Mouse (Mus musculus) heart, embryonic 11.5 days (tissue): ENCODE measurements around the gene Wdr90. TPM values are rescaled to one million over a fixed set of nuclear protein-coding genes. Genes with fewer than 3 reads are reported as not detected.

Experiments
- ATAC-seq: fragments of 200-750 bp; cut with Nextera tagmentation; replicated peaks from 2 replicates; pipeline ENCODE4 v1.8.0; 2017; ENCODE audit warnings: moderate library complexity; ENCODE audit not compliant: insufficient number of reproducible peaks, low FRiP score, low TSS enrichment
- H3K27ac ChIP-seq: fragments of 300-500 bp; sonication (generic); 2 replicates; pipeline ENCODE4 v1.5.1; 2014; ENCODE audit warnings: mild to moderate bottlenecking, low read depth, low read length
- H3K27me3 ChIP-seq: fragments of 300-500 bp; sonication (generic); 2 replicates; pipeline ENCODE4 v1.6.1; 2014; ENCODE audit warnings: mild to moderate bottlenecking, low read length, mixed read lengths; ENCODE audit not compliant: control insufficient read depth, insufficient read depth
- H3K36me3 ChIP-seq: fragments of 300-500 bp; sonication (generic); 2 replicates; pipeline ENCODE4 v1.6.1; 2014; ENCODE audit warnings: mild to moderate bottlenecking, low read length, moderate library complexity, mixed read lengths; ENCODE audit not compliant: control insufficient read depth, insufficient read depth
- H3K4me1 ChIP-seq: fragments of 300-500 bp; sonication (generic); 2 replicates; pipeline ENCODE4 v1.6.1; 2014; ENCODE audit warnings: low read length; ENCODE audit not compliant: control insufficient read depth, insufficient read depth
- H3K4me2 ChIP-seq: fragments of 300-500 bp; sonication (generic); 2 replicates; pipeline ENCODE4 v1.6.1; 2014; ENCODE audit warnings: mild to moderate bottlenecking, moderate library complexity
- H3K4me3 ChIP-seq: fragments of 300-500 bp; sonication (generic); 2 replicates; pipeline ENCODE4 v1.5.1; 2014; ENCODE audit warnings: low read depth, low read length
- H3K9ac ChIP-seq: fragments of 300-500 bp; sonication (generic); 2 replicates; pipeline ENCODE4 v1.6.1; 2014; ENCODE audit warnings: mild to moderate bottlenecking, low read depth, low read length, moderate library complexity
- H3K9me3 ChIP-seq: fragments of 300-500 bp; sonication (generic); replicated peaks from 2 replicates; pipeline ENCODE4 v1.6.1; 2016; ENCODE audit warnings: low read length; ENCODE audit not compliant: control insufficient read depth
- WGBS: fragments of 180-500 bp; shearing (Covaris S2); extraction: QIAGEN DNeasy Blood & Tissue Kit; methylation state at CpG from one replicate; pipeline ENCODE4 v1.1.7; 2014; ENCODE audit not compliant: insufficient replicate concordance; 5-methylcytosine and 5-hydroxymethylcytosine counted together
- polyA plus RNA-seq: library from polyadenylated mRNA; unstranded; fragments of >200 nt; fragmentation: Nextera tagmentation; extraction: Ambion mirVana; gene quantifications from 2 replicates; pipeline ENCODE4 v1.2.1, GENCODE M21; 2014

Wdr90 gene
- polyA plus RNA-seq, 1 experiment from 2014 or later = 12.3 TPM

GRCm38 (mm10) chr17:25806507-25806906 is 54.8 kb downstream of the Wdr90 start:
- ATAC-seq = no peak
- 83% methylated on average over 4 of the region's 4 CpGs for WGBS
- H3K9me3 ChIP-seq = no peaks in the 10 kb centered on the region
- H3K4me2 ChIP-seq = no peak overlapping the region
- peaks cover 13% of the 10 kb centered on the region for H3K4me1 ChIP-seq
- H3K27me3 ChIP-seq = peaks cover 40% of the 10 kb centered on the region
- no peak overlapping the region for H3K4me3 ChIP-seq
- H3K9ac ChIP-seq = no peak overlapping the region
- H3K36me3 ChIP-seq = no peaks in the 10 kb centered on the region
- H3K27ac ChIP-seq = no peak overlapping the region

DNA sequence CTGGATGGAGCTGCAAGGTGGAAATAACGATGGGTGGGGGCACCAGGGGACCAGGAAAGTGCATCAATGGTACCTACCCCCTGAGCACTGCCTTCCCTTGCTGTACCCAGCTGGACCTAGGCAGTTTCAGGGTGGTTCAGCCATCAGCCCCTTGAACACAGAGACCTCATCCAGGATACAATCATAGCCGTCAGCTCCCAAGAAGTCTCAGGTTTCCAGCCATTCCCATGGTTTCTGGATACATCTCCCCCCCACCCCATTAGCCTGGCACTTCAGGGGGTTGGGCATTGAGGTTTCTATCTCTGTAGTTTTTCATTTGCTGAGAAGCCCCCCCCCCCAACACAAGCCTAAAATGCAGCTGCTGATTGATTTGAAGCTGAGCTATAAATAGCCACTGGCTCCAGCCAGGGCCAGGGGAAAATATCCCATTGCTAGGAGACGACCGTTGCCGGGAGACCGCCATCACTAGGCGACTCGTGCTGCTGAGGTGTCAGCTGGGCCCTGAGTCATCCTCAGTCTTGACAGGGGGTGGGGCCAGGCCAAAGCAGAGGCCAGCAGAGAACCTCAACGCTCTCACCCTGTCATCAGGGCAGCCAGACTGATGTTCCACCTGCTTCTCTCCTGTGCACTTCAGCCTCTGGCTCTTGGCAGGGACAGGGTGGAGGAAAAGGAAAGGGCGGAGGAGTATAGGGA is 58.3 kb downstream of the Wdr90 start:
- Histone ChIP-seq H3K4me1 (peaks cover 4% of the 10 kb centered on the region), H3K27me3 (peaks cover 5% of the 10 kb centered on the region), H3K9me3 (no peaks in the 10 kb centered on the region), H3K4me2 (peak overlapping the region; percentile 25), H3K4me3 (no peak overlapping the region), H3K9ac (no peak overlapping the region), H3K27ac (no peak overlapping the region; the same call in 1 of the 2 replicates), H3K36me3 (no peaks in the 10 kb centered on the region)
- ATAC-seq = peak; percentile 73
- 6% methylated on average over 10 of the region's 10 CpGs for WGBS

GRCm38 (mm10) chr17:25801029-25801428 is 60.3 kb downstream of the Wdr90 start:
- Histone ChIP-seq H3K9ac (no peak overlapping the region), H3K9me3 (no peaks in the 10 kb centered on the region), H3K4me2 (no peak overlapping the region), H3K36me3 (no peaks in the 10 kb centered on the region), H3K27ac (no peak overlapping the region), H3K4me1 (peaks cover 8% of the 10 kb centered on the region), H3K4me3 (no peak overlapping the region), H3K27me3 (no peaks in the 10 kb centered on the region; the same call in 1 of the 2 replicates)
- no peak for ATAC-seq
- WGBS = 7% methylated on average over 6 of the region's 6 CpGs

DNA sequence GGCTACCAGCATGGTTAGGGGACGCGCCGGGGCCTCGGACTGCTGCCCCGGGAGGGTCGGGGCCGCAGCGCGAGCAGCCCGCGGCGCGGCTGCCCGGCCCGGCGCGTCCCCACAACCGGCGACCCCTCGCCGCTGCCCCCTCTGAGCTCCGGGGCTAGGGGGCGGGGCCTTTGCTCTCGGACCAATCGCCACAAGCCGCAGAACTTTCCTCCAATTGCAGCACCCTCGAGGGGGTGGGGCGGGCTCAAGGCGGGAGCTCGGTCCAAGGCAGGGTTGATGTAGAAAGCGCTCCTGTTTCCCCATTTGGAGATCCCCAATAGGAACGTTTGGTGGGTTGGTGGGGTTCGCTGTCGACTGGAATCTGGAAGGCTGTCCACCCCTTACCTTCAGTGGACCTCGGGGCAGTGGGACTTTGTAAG is 64.3 kb downstream of the Wdr90 start, which contains the start of gene Metrn:
TSS of gene Metrn (minus strand) at position 186 of the 419 bp plus-strand sequence.
- peak within 1 kb of the TSS; percentile 68 for H3K9ac ChIP-seq
- no peaks in the 10 kb centered on the region for H3K36me3 ChIP-seq
- 0% methylated on average over 34 of the region's 35 CpGs for WGBS
- H3K4me3 ChIP-seq = peak within 1 kb of the TSS; percentile 55
- ATAC-seq = peak; percentile 67
- no peak within 1 kb of the TSS for H3K27ac ChIP-seq
- H3K4me1 ChIP-seq = peaks cover 23% of the 10 kb centered on the region
- H3K9me3 ChIP-seq = no peaks in the 10 kb centered on the region
- no peaks in the 10 kb centered on the region for H3K27me3 ChIP-seq
- H3K4me2 ChIP-seq = peak within 1 kb of the TSS; percentile 99

DNA sequence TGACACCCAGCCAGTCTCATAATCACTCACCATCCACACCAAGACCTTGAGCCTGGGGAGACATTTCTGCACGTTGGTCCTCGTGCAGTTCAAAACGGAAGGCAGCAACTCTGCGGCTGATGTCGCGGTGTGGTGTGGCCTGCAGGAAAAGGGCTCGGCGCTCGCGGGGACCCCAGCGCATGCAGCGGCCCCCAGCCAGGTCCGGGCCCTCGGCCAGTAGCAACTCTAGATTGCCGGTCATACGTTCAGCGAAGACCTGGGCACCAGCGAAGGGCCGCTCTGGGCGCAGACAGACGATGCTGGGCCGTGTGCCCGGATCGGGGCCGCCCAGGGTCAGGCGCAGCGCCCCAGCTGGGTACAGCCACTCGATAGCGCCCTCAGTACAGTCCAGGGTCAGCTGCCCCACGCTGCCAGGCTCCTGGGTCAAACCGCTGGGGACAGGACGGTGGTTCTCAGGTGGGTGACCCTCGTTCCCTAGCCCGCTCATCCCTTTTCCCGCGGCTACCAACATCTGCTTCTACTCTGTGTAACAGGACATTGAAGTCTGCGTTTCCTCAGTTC is 65.0 kb downstream of the Wdr90 start:
- H3K4me3 ChIP-seq = peak overlapping the region; percentile 55
- peak overlapping the region; percentile 68 for H3K9ac ChIP-seq
- H3K4me1 ChIP-seq = peaks cover 25% of the 10 kb centered on the region
- WGBS = 1% methylated on average over 37 of the region's 37 CpGs
- H3K27ac ChIP-seq = no peak overlapping the region
- ATAC-seq = no peak
- peak overlapping the region; percentile 99 for H3K4me2 ChIP-seq
- H3K36me3 ChIP-seq = no peaks in the 10 kb centered on the region
- H3K27me3 ChIP-seq = no peaks in the 10 kb centered on the region
- H3K9me3 ChIP-seq = no peaks in the 10 kb centered on the region

GRCm38 (mm10) chr17:25795609-25796092 is 65.7 kb downstream of the Wdr90 start, which contains the start of gene AC134908.4:
Gene AC134908.4 (minus strand): TSS chr17:25795659.
- no peaks in the 10 kb centered on the region for H3K27me3 ChIP-seq
- H3K4me2 ChIP-seq = peak within 1 kb of the TSS; percentile 99
- peaks cover 32% of the 10 kb centered on the region for H3K4me1 ChIP-seq
- H3K36me3 ChIP-seq = no peaks in the 10 kb centered on the region
- H3K27ac ChIP-seq = no peak within 1 kb of the TSS
- peak within 1 kb of the TSS; percentile 55 for H3K4me3 ChIP-seq
- H3K9ac ChIP-seq = peak within 1 kb of the TSS; percentile 68
- H3K9me3 ChIP-seq = no peaks in the 10 kb centered on the region
- no peak for ATAC-seq
- WGBS = 12% methylated on average over 6 of the region's 6 CpGs

- Histone ChIP-seq H3K27ac (no peak overlapping the region), H3K4me2 (peak overlapping the region; percentile 99), H3K4me3 (peak overlapping the region; percentile 55), H3K4me1 (peaks cover 34% of the 10 kb centered on the region), H3K9ac (no peak overlapping the region), H3K36me3 (no peaks in the 10 kb centered on the region), H3K27me3 (no peaks in the 10 kb centered on the region), H3K9me3 (no peaks in the 10 kb centered on the region)
- no peak for ATAC-seq
- 82% methylated on average over 17 of the region's 17 CpGs for WGBS
Observed at GRCm38 (mm10) chr17:25794998-25795397, 66.3 kb downstream of the Wdr90 start.
